Mouse (Mus musculus) bone marrow, adult 2 months (tissue): Measurements from ENCODE around the gene Gal3st4.
"Not testable (repeated sequence)": the region's sequence is repeated elsewhere in the genome, so short reads cannot be mapped to it uniquely, and the experiment has no call there.

ENCODE experiments used
- CTCF ChIP-seq: fragments of 200-500 bp; IDR thresholded peaks from 2 replicates; pipeline ENCODE4 v1.5.1; 2011; ENCODE audit warnings: low read length, control low read depth; ENCODE audit not compliant: control insufficient read depth, insufficient read depth
- POLR2A ChIP-seq: fragments of 200-500 bp; IDR thresholded peaks from 2 replicates; pipeline ENCODE4 v1.6.1; 2011; ENCODE audit warnings: low read depth, mild to moderate bottlenecking, control low read depth, low read length, borderline replicate concordance; ENCODE audit not compliant: control insufficient read depth

DNA sequence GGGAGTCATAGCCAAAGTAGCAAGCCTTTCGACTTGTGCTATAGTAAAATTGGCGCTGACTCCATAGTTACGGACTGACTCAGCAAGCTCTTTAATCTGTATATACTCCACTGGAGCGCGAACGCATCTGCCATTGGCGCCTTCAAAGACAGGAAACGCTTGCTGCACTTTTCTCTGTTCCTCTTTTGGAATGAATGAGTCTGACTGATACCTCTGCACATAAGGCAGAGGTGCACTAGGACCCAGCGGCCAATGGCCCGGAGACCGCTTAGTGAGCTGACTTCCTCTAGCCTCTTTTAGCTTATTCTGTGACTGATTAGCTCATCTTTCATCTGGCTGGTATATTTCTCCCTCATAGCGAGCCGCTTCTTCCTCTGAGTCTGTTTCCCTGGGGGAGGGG is 56.0 kb downstream of the Gal3st4 start:
- not testable (repeated sequence) for TF ChIP-seq POLR2A, CTCF
